Mouse (Mus musculus): ENCODE data around the gene Aipl1.
A peak's percentile ranks its signal among the peaks of the same experiment; 100 is the strongest.

DNA sequence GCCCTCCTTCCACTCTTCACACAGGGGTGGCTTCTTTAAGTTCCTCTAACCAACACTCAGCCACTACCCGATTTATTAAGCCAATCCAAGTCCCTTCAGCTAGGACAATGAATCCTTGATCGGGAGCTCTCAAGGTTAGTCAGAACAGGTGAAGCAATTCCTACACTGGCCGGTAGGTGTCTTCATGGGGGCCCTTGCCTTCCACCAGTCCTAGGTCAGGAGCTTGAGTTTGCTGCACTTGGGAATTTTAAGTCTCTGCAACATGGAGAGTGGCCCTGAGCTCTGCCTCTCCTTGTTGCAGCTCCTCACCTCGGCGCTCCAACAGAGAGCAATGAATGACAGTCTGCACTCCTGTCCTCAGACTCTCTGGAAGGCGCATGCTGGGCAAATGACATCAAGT, 29.0 kb upstream of the Aipl1 start:
- no peak for TF ChIP-seq POLR2A (IDR thresholded peaks at IDR 0.05; ENCODE audit: borderline replicate concordance, control insufficient read depth, low read depth, low read length)
- TF ChIP-seq CTCF (IDR thresholded peaks at IDR 0.05; ENCODE audit: control insufficient read depth, insufficient read depth, low read length), result peak; percentile 45; the same call in 1 of the 2 replicates

Measured in bone marrow, adult 2 months (tissue).